Mouse (Mus musculus) intestine, postnatal 0 days (tissue): ENCODE data around the gene Tmprss13. TPM values are rescaled to one million over a fixed set of nuclear protein-coding genes. Genes with fewer than 3 reads are reported as not detected.

Source experiments
- ATAC-seq: fragments of 200-750 bp; cut with Nextera tagmentation; 2 replicates; pipeline ENCODE4 v1.8.0; 2017; ENCODE audit warnings: mild to moderate bottlenecking, moderate TSS enrichment, moderate library complexity
- H3K27ac ChIP-seq: fragments of 300-500 bp; sonication (generic); 2 replicates; pipeline ENCODE4 v1.5.1; 2014; ENCODE audit warnings: mild to moderate bottlenecking, low read depth, low read length, moderate library complexity
- H3K27me3 ChIP-seq: fragments of 300-500 bp; sonication (generic); replicated peaks from 2 replicates; pipeline ENCODE4 v1.6.1; 2014; ENCODE audit warnings: low read length, mixed read lengths; ENCODE audit not compliant: control insufficient read depth, insufficient read depth
- H3K36me3 ChIP-seq: fragments of 300-500 bp; sonication (generic); 2 replicates; pipeline ENCODE4 v1.6.1; 2014; ENCODE audit warnings: mild to moderate bottlenecking, moderate library complexity; ENCODE audit not compliant: control insufficient read depth, insufficient read depth
- H3K4me1 ChIP-seq: fragments of 300-500 bp; sonication (generic); replicated peaks from 2 replicates; pipeline ENCODE4 v1.6.1; 2014; ENCODE audit warnings: antibody characterized with exemption, low read length, mixed read lengths; ENCODE audit not compliant: control insufficient read depth, insufficient read depth
- H3K4me2 ChIP-seq: fragments of 300-500 bp; sonication (generic); replicated peaks from 2 replicates; pipeline ENCODE4 v1.6.1; 2014; ENCODE audit warnings: low read depth, mild to moderate bottlenecking, moderate library complexity
- H3K4me3 ChIP-seq: fragments of 300-500 bp; sonication (generic); 2 replicates; pipeline ENCODE4 v1.5.1; 2014; ENCODE audit warnings: low read depth, low read length
- H3K9ac ChIP-seq: fragments of 300-500 bp; sonication (generic); 2 replicates; pipeline ENCODE4 v1.6.1; 2014; ENCODE audit warnings: mild to moderate bottlenecking, low read depth, low read length
- H3K9me3 ChIP-seq: fragments of 300-500 bp; sonication (generic); 2 replicates; pipeline ENCODE4 v1.6.1; 2016; ENCODE audit warnings: mixed run types; ENCODE audit not compliant: control insufficient read depth
- CTCF ChIP-seq: sonication (generic); IDR thresholded peaks from 2 replicates; pipeline ENCODE4 v1.5.1; 2016; ENCODE audit warnings: low read depth, mild to moderate bottlenecking, control low read depth, antibody characterized with exemption, moderate library complexity
- WGBS: fragments of 180-500 bp; shearing (Covaris S2); extraction: QIAGEN DNeasy Blood & Tissue Kit; methylation state at CpG from one replicate; pipeline ENCODE4 v1.1.7; 2014; 5-methylcytosine and 5-hydroxymethylcytosine counted together
- polyA plus RNA-seq: library from polyadenylated mRNA; unstranded; fragments of >200 nt; fragmentation: Nextera tagmentation; extraction: Ambion mirVana; gene quantifications from 2 replicates; pipeline ENCODE4 v1.2.1, GENCODE M21; 2015

The Tmprss13 gene
- polyA plus RNA-seq, 1 experiment from 2014 or later: 0.04 TPM

GRCm38 (mm10) chr9:45373896-45374295, 55.0 kb downstream of the Tmprss13 start:
- Histone ChIP-seq H3K36me3 (no peaks in the 10 kb centered on the region), H3K27me3 (peaks cover 16% of the 10 kb centered on the region), H3K4me2 (no peak overlapping the region), H3K4me1 (no peaks in the 10 kb centered on the region), H3K27ac (no peak overlapping the region), H3K9ac (no peak overlapping the region), H3K9me3 (no peaks in the 10 kb centered on the region), H3K4me3 (no peak overlapping the region)
- WGBS: 66% methylated on average over 3 of the region's 3 CpGs
- no peak for ATAC-seq
- TF ChIP-seq CTCF: no peak

GRCm38 (mm10) chr9:45374988-45375502, 56.1 kb downstream of the Tmprss13 start:
- no peaks in the 10 kb centered on the region for H3K36me3 ChIP-seq
- no peak overlapping the region for H3K4me3 ChIP-seq
- no peak for ATAC-seq
- WGBS: 83% methylated on average over 6 of the region's 6 CpGs
- no peak overlapping the region for H3K27ac ChIP-seq
- H3K27me3 ChIP-seq: peaks cover 13% of the 10 kb centered on the region
- no peak overlapping the region for H3K4me2 ChIP-seq
- no peak overlapping the region for H3K9ac ChIP-seq
- TF ChIP-seq CTCF: no peak
- H3K9me3 ChIP-seq: no peaks in the 10 kb centered on the region
- H3K4me1 ChIP-seq: no peaks in the 10 kb centered on the region

- no peak overlapping the region for H3K4me2 ChIP-seq
- no peak overlapping the region for H3K4me3 ChIP-seq
- no peaks in the 10 kb centered on the region for H3K4me1 ChIP-seq
- ATAC-seq: no peak
- no peaks in the 10 kb centered on the region for H3K36me3 ChIP-seq
- H3K9me3 ChIP-seq: no peaks in the 10 kb centered on the region
- no peak overlapping the region for H3K9ac ChIP-seq
- H3K27ac ChIP-seq: no peak overlapping the region
- no peak for TF ChIP-seq CTCF
- H3K27me3 ChIP-seq: peaks cover 4% of the 10 kb centered on the region; the same call in 1 of the 2 replicates
- 61% methylated on average over 4 of the region's 4 CpGs for WGBS
Measured at GRCm38 (mm10) chr9:45376427-45376826, 57.5 kb downstream of the Tmprss13 start.

GRCm38 (mm10) chr9:45376883-45377282, 58.0 kb downstream of the Tmprss13 start:
- H3K27me3 ChIP-seq: no peaks in the 10 kb centered on the region
- H3K36me3 ChIP-seq: no peaks in the 10 kb centered on the region
- H3K4me1 ChIP-seq: no peaks in the 10 kb centered on the region
- no peak for ATAC-seq
- H3K4me2 ChIP-seq: no peak overlapping the region
- 73% methylated on average over 2 of the region's 2 CpGs for WGBS
- H3K4me3 ChIP-seq: no peak overlapping the region
- no peak overlapping the region for H3K27ac ChIP-seq
- no peak for TF ChIP-seq CTCF
- H3K9ac ChIP-seq: no peak overlapping the region
- H3K9me3 ChIP-seq: no peaks in the 10 kb centered on the region

- Histone ChIP-seq H3K4me1 (no peaks in the 10 kb centered on the region), H3K36me3 (no peaks in the 10 kb centered on the region), H3K4me3 (no peak overlapping the region), H3K9ac (no peak overlapping the region), H3K9me3 (no peaks in the 10 kb centered on the region), H3K27ac (no peak overlapping the region), H3K27me3 (no peaks in the 10 kb centered on the region), H3K4me2 (no peak overlapping the region)
- no peak for TF ChIP-seq CTCF
- ATAC-seq: no peak
- 55% methylated on average over 10 of the region's 10 CpGs for WGBS
Measured at GRCm38 (mm10) chr9:45380411-45381251, 61.7 kb downstream of the Tmprss13 start.

GRCm38 (mm10) chr9:45382336-45382735, 63.4 kb downstream of the Tmprss13 start:
- no peak overlapping the region for H3K9ac ChIP-seq
- H3K36me3 ChIP-seq: no peaks in the 10 kb centered on the region
- no peaks in the 10 kb centered on the region for H3K9me3 ChIP-seq
- no peak overlapping the region for H3K4me3 ChIP-seq
- ATAC-seq: no peak
- 64% methylated on average over 5 of the region's 5 CpGs for WGBS
- no peaks in the 10 kb centered on the region for H3K4me1 ChIP-seq
- no peak for TF ChIP-seq CTCF
- no peaks in the 10 kb centered on the region for H3K27me3 ChIP-seq
- H3K4me2 ChIP-seq: no peak overlapping the region
- no peak overlapping the region for H3K27ac ChIP-seq
